Mouse (Mus musculus) brain, embryonic 14.5 days (tissue): ENCODE results near the gene Tspan10. TPM values are rescaled to one million over a fixed set of nuclear protein-coding genes. Genes with fewer than 3 reads are reported as not detected.

ENCODE experiments used
- DNase-seq: peaks from one replicate; pipeline ENCODE4 v3.0.0-alpha.2; 2011; ENCODE audit warnings: low read depth
- CTCF ChIP-seq: fragments of 200-500 bp; IDR thresholded peaks from 2 replicates; pipeline ENCODE4 v1.5.1; 2012; ENCODE audit warnings: inconsistent platforms, mild to moderate bottlenecking, moderate library complexity, borderline replicate concordance; ENCODE audit not compliant: insufficient read depth, insufficient read length; ENCODE audit errors: extremely low read depth
- POLR2A ChIP-seq: fragments of 200-500 bp; IDR thresholded peaks from 2 replicates; pipeline ENCODE4 v1.6.1; 2012; ENCODE audit warnings: mild to moderate bottlenecking, inconsistent platforms, borderline replicate concordance; ENCODE audit not compliant: poor library complexity, insufficient read depth, insufficient read length, severe bottlenecking; ENCODE audit errors: extremely low read depth
- polyA plus RNA-seq: library from polyadenylated mRNA; depleted of rRNA; stranded (reverse); fragments of >200 nt; gene quantifications from 2 replicates; pipeline ENCODE4 v1.2.3, GENCODE M21; 2012; rRNA removed

Tspan10 gene
- polyA plus RNA-seq, 1 experiment, result 0.04 TPM

DNA sequence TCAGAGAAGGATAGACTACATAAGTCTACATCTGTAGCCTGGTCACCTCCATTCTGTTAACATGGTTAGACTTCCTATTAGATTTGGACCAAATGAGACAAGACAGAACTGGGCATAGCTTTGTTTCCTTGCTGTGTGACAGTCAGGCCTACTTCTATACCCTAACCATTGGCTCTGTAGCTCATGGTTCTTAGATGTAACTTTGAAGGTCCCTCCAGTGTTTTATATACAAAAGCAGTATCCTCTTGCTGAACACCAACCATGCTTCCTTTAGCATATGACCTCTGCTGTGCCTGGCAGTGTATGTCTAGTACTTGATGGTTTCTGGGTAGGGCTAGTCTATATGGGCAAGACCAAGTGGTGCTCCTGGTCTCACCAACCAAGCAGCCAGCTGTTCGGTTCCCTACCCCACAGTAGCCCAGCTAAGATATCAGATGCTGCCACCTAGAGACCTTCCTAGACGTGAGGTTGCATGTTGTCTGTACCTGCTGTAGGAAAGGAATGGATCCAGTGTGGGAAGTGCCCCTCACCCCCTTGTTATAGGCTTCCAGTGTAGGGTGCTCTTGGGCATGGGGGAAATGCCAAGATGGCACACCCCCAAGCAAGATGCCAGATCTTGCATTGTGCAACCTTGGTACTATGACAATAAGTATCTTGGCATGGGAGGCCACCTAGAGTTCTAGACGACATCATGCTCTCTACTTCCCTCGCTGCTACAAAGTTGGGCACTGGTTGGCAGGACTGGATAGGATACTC is 48.0 kb downstream of the Tspan10 start:
- no peak for TF ChIP-seq CTCF
- no peak for TF ChIP-seq POLR2A
- DNase-seq, result no peak

DNA sequence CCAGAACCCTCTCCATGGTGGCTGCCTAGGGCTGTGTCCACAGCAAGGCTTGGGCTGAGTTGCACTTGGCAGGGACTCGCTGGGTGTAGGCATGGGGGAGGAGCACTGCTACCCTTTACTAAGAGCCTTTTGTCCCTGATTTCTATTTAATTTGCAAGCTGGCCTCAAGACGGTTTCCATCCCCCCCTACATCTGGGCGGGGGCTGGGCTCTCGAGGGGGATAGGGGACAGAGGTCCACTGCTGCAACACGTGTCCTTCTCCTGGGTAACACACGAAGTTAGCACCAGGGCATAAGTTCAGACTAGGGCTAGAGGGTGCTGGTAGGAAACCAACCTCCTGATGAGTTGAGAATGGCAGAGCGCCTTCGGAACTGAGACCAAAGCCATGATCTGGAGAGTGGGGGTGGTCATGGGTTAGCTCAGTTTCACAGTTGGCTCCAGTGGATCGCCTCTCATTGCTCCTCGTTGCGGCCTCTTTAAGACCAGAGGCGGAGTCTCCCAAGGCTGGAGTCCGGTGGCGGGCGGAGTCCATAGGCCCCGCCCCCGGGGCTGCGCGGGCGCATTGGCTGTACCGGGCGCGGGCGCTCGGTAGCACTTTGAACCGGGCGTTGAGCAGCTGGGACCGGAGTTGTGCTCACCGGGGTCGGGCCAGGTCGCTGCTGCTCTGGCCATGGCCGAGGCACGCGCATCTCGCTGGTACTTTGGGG is 49.0 kb downstream of the Tspan10 start, which contains the start of gene Slc25a10:
Gene Slc25a10 (plus strand): TSS at position 524 of the 707 bp plus-strand sequence.
- DNase-seq, result peak; percentile 93
- TF ChIP-seq CTCF, result no peak
- TF ChIP-seq POLR2A, result peak; percentile 36; the same call in 1 of the 2 replicates

DNA sequence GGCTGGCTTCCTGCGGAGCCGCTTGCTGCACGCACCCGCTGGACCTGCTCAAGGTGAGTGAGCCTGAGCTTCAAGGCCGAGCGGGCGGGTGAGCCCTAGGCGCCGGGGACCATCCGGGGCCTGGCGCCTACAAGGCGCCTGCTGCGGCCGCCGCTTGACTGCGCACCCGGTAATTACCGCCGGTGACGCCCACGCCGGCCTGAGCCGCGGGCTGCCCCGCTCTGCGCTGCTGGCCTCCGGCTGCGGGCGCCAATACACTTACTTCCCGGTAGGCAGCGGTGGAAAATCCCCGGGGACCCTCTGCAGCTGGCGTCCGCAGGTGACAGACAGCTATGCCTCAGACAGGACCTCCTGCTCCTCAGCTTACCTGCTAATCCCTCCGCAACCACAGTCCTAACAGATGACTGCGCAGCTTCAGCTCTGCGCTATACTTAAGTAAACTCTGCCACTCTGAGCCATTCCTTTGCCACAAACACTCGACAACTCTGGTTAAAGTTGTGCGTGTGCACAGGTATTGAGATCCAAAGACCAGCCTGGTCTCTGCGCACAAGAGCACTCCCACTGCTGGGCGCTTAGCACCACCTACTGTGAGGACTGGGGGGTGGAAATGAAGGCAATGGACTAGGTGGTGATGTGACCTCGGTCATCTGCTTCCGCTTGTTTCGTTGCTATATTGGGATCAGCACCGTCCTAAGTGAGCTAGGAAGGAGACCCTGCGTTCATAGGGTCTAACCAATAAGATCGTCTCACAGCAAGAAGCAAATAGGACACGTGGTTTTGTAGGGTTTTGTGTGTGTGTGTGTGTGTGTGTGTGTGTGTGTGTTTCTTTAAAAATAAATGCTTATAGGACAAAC is 49.8 kb downstream of the Tspan10 start:
- DNase-seq, result peak; percentile 69
- TF ChIP-seq POLR2A (no peak), CTCF (no peak)

DNA sequence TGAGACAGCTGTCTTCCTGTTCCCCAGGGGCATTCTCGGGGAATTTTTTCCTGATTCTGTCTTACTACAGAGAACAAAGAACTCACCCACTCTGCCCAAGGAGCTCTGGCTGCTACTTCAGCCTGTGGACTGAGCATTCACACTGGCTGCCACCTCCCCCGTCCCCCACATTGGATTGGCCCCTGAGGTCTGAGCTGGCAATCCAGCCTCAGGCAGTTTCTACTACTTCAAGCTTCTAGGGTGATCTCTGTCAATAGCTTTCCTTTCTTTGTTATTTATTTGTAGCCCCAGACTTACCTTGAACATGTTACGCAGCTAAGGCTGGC is 50.4 kb downstream of the Tspan10 start:
- DNase-seq, result no peak
- TF ChIP-seq CTCF (no peak), POLR2A (no peak)

DNA sequence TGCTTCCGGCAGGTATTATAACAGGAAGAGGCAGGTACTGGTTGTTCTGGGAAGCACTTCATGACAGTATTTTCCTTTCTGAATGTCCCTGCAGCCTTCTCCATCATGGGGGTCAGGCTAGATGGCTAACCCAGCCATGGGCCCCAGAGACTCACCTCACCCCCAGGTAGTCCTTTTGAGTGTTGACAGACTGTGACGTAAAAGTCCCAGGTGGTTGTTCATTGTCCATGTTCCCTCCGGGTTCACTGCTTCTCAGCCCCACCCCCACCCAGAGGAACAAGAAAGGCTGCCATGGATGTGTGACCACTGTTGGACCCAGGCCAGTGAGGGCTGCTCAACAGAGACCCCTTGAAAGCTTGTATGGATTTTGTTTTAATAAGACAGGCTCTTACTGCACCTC is 50.9 kb downstream of the Tspan10 start:
- no peak for TF ChIP-seq POLR2A
- no peak for TF ChIP-seq CTCF
- no peak for DNase-seq

DNA sequence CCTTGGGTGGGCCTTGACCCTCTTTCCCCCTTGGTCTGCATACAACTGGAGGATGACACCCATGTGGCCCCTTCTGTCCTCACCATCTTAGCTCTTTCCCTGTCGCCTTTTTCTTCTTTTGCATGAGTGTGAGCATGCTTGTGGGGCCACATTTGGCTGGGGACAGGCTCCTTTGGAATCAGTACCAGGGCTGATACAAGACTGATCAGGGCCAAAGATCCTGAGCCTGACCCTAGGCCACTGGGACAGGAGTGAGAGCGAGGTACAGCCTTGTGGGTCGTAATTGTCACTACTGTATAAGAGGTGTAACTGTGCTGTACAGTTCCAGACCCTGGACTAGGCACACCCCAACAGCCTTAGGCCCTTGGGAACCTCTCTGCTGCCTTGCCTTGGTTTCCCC is 51.5 kb downstream of the Tspan10 start:
- TF ChIP-seq POLR2A (no peak), CTCF (no peak)
- DNase-seq, result no peak

Other genes with a start within 250 kb of the Tspan10 start
- 29.0 and 47.0 TPM in 2 replicates for gene Bahcc1, start 209.7 kb upstream of the Tspan10 start, polyA plus RNA-seq
- gene Actg1, start 94.1 kb upstream of the Tspan10 start, polyA plus RNA-seq, result 1,716 and 3,108 TPM in 2 replicates
- 0.95 and 0.96 TPM in 2 replicates for gene Fscn2, start 81.1 kb upstream of the Tspan10 start, polyA plus RNA-seq
- gene Faap100, start 63.9 kb upstream of the Tspan10 start, polyA plus RNA-seq, result 114 and 122 TPM in 2 replicates
- gene Nploc4, start 4.9 kb upstream of the Tspan10 start, polyA plus RNA-seq, result 62.6 and 63.2 TPM in 2 replicates
- 0.34 and 0.53 TPM in 2 replicates for gene Pde6g, start 10.9 kb downstream of the Tspan10 start, polyA plus RNA-seq
- gene Oxld1, start 15.4 kb downstream of the Tspan10 start, polyA plus RNA-seq, result 7.1 and 12.2 TPM in 2 replicates
- 24.2 and 35.7 TPM in 2 replicates for gene Ccdc137, start 15.5 kb downstream of the Tspan10 start, polyA plus RNA-seq
- gene Arl16, start 25.0 kb downstream of the Tspan10 start, polyA plus RNA-seq, result 42.4 and 45.8 TPM in 2 replicates
- 96.3 and 107 TPM in 2 replicates for gene Mrpl12, start 42.0 kb downstream of the Tspan10 start, polyA plus RNA-seq
- 40.6 and 57.3 TPM in 2 replicates for gene Slc25a10, start 49.2 kb downstream of the Tspan10 start, polyA plus RNA-seq
- 0.32 and 0.36 TPM in 2 replicates for gene Gcgr, start 88.1 kb downstream of the Tspan10 start, polyA plus RNA-seq
- 204 and 253 TPM in 2 replicates for gene Mcrip1, start 107.1 kb downstream of the Tspan10 start, polyA plus RNA-seq
- gene Ppp1r27, start 108.5 kb downstream of the Tspan10 start, polyA plus RNA-seq, result not detected in 2 replicates
- gene P4hb, start 130.6 kb downstream of the Tspan10 start, polyA plus RNA-seq, result 162 and 206 TPM in 2 replicates
- 540 and 581 TPM in 2 replicates for gene Arhgdia, start 139.0 kb downstream of the Tspan10 start, polyA plus RNA-seq
- gene Alyref, start 155.7 kb downstream of the Tspan10 start, polyA plus RNA-seq, result 86.8 and 89.7 TPM in 2 replicates
- 175 and 222 TPM in 2 replicates for gene Anapc11, start 155.8 kb downstream of the Tspan10 start, polyA plus RNA-seq
- 0.29 and 0.45 TPM in 2 replicates for gene Npb, start 165.8 kb downstream of the Tspan10 start, polyA plus RNA-seq
- gene Pcyt2, start 175.3 kb downstream of the Tspan10 start, polyA plus RNA-seq, result 229 and 307 TPM in 2 replicates
- 59.4 and 85.8 TPM in 2 replicates for gene Sirt7, start 182.6 kb downstream of the Tspan10 start, polyA plus RNA-seq
- gene Mafg, start 191.0 kb downstream of the Tspan10 start, polyA plus RNA-seq, result 57.4 and 57.6 TPM in 2 replicates
- 19.9 and 26.8 TPM in 2 replicates for gene Pycr1, start 201.1 kb downstream of the Tspan10 start, polyA plus RNA-seq
- gene Myadml2, start 205.5 kb downstream of the Tspan10 start, polyA plus RNA-seq, result 0.35 and 0.51 TPM in 2 replicates
- gene Notum, start 218.5 kb downstream of the Tspan10 start, polyA plus RNA-seq, result 1.7 and 2.7 TPM in 2 replicates
- gene Aspscr1, start 230.3 kb downstream of the Tspan10 start, polyA plus RNA-seq, result 83.0 and 90.3 TPM in 2 replicates